Mouse (Mus musculus): ENCODE measurements at regions not wholly inside any gene's neighbourhood (a gene's known extent, or its start where the extent isn't known, plus 50 kb on each side); places are given as distances from the start of the nearest gene placed in this dataset.

GRCm38 (mm10) chr11:45190601-45191370, 573.7 kb downstream of the Ebf1 start:
- H3K27ac ChIP-seq, result no peak overlapping the region
- H3K4me3 ChIP-seq, result no peak overlapping the region
- peak in 1 of 2 experiments; percentile 2 for DNase-seq (ENCODE audit: low spot score in 2 of 2)
- no peak for TF ChIP-seq CTCF (conservative IDR thresholded peaks at IDR 0.05)

- Histone ChIP-seq H3K27ac (no peak overlapping the region), H3K4me3 (no peak overlapping the region)
- no peak for DNase-seq (ENCODE audit: low spot score in 2 of 2)
- no peak for TF ChIP-seq CTCF (conservative IDR thresholded peaks at IDR 0.05)
Measured at GRCm38 (mm10) chr11:45191392-45192189, 574.5 kb downstream of the Ebf1 start.

- Histone ChIP-seq H3K4me3 (no peak overlapping the region), H3K27ac (no peak overlapping the region)
- no peak for DNase-seq (ENCODE audit: low spot score in 2 of 2)
- no peak for TF ChIP-seq CTCF (conservative IDR thresholded peaks at IDR 0.05)
Measured at GRCm38 (mm10) chr11:45193319-45193718, 576.2 kb downstream of the Ebf1 start.

GRCm38 (mm10) chr11:45199520-45199919, 582.4 kb downstream of the Ebf1 start:
- TF ChIP-seq CTCF (conservative IDR thresholded peaks at IDR 0.05), result no peak
- H3K4me3 ChIP-seq, result no peak overlapping the region
- no peak overlapping the region for H3K27ac ChIP-seq
- no peak for DNase-seq (ENCODE audit: low spot score in 2 of 2)

- Histone ChIP-seq H3K27ac (no peak overlapping the region), H3K4me3 (no peak overlapping the region)
- no peak for DNase-seq (ENCODE audit: low spot score in 2 of 2)
- no peak for TF ChIP-seq CTCF (conservative IDR thresholded peaks at IDR 0.05)
Measured at GRCm38 (mm10) chr11:45200714-45201405, 583.7 kb downstream of the Ebf1 start.

- H3K4me3 ChIP-seq, result no peak overlapping the region
- no peak for DNase-seq (ENCODE audit: low spot score in 2 of 2)
- TF ChIP-seq CTCF (conservative IDR thresholded peaks at IDR 0.05), result no peak
- no peak overlapping the region for H3K27ac ChIP-seq
Measured at GRCm38 (mm10) chr11:45203446-45203845, 586.3 kb downstream of the Ebf1 start.

- TF ChIP-seq CTCF (conservative IDR thresholded peaks at IDR 0.05), result no peak
- Histone ChIP-seq H3K4me3 (no peak overlapping the region), H3K27ac (no peak overlapping the region)
- DNase-seq (ENCODE audit: low spot score in 2 of 2), result no peak
Measured at GRCm38 (mm10) chr11:45206611-45207525, 589.8 kb downstream of the Ebf1 start.

GRCm38 (mm10) chr11:45214096-45214495, 597.0 kb downstream of the Ebf1 start:
- no peak overlapping the region for H3K4me3 ChIP-seq
- TF ChIP-seq CTCF (conservative IDR thresholded peaks at IDR 0.05), result no peak
- no peak for DNase-seq (ENCODE audit: low spot score in 2 of 2)

GRCm38 (mm10) chr11:45216942-45217474, 599.9 kb downstream of the Ebf1 start:
- H3K4me3 ChIP-seq, result no peak overlapping the region
- DNase-seq (ENCODE audit: low spot score in 2 of 2), result no peak
- no peak for TF ChIP-seq CTCF (conservative IDR thresholded peaks at IDR 0.05)
- no peak overlapping the region for H3K27ac ChIP-seq

More at GRCm38 (mm10) chr11:45214096-45214495, 597.0 kb downstream of the Ebf1 start:
- H3K27ac ChIP-seq, result no peak overlapping the region

- H3K27ac ChIP-seq, result no peak overlapping the region
- no peak overlapping the region for H3K4me3 ChIP-seq
- TF ChIP-seq CTCF (conservative IDR thresholded peaks at IDR 0.05), result no peak
- DNase-seq (ENCODE audit: low spot score in 2 of 2), result no peak
Measured at GRCm38 (mm10) chr11:45219239-45219638, 602.1 kb downstream of the Ebf1 start.

GRCm38 (mm10) chr11:45222021-45222420, 604.9 kb downstream of the Ebf1 start:
- no peak overlapping the region for H3K4me3 ChIP-seq
- DNase-seq (ENCODE audit: low spot score in 2 of 2), result no peak
- no peak for TF ChIP-seq CTCF (conservative IDR thresholded peaks at IDR 0.05)
- no peak overlapping the region for H3K27ac ChIP-seq

Data from layer of hippocampus, adult 2 months (tissue).